Mouse (Mus musculus): ENCODE measurements at regions not wholly inside any gene's neighbourhood (a gene's known extent, or its start where the extent isn't known, plus 50 kb on each side); places are given as distances from the start of the nearest gene placed in this dataset.

GRCm38 (mm10) chr16:50482360-50482786, 50.2 kb upstream of the Bbx start (continued):
- TF ChIP-seq MAZ (IDR thresholded peaks at IDR 0.05; ENCODE audit: low read depth, low read length) (0 out of 2 replicates have a peak, but pooled peaks have one; percentile 19), HCFC1 (IDR thresholded peaks at IDR 0.05; ENCODE audit: low read depth, low read length) (peak; percentile 46), ELF1 (IDR thresholded peaks at IDR 0.05; ENCODE audit: low read depth, low read length) (peak; percentile 81), MAX (IDR thresholded peaks at IDR 0.05; ENCODE audit: low read length) (peak; percentile 16; the same call in 1 of the 2 replicates), USF1 (IDR thresholded peaks at IDR 0.05; ENCODE audit: low read depth, low read length) (no peak), JUND (conservative IDR thresholded peaks at IDR 0.05; ENCODE audit: low read depth, low read length) (no peak), TCF12 (IDR thresholded peaks at IDR 0.05; ENCODE audit: low read depth, low read length) (peak; percentile 76)

All from CH12.LX (cell line).